Mouse (Mus musculus) midbrain, embryonic 12.5 days (tissue): ENCODE measurements around the gene Stk38. TPM values are rescaled to one million over a fixed set of nuclear protein-coding genes. Genes with fewer than 3 reads are reported as not detected.

Experiments
- ATAC-seq: fragments of 200-750 bp; cut with Nextera tagmentation; 2 replicates; pipeline ENCODE4 v1.8.0; 2017; ENCODE audit warnings: low read depth, moderate TSS enrichment, moderate library complexity; ENCODE audit not compliant: low FRiP score
- H3K27ac ChIP-seq: fragments of 300-500 bp; sonication (generic); replicated peaks from 2 replicates; pipeline ENCODE4 v1.5.1; 2016; ENCODE audit warnings: mild to moderate bottlenecking
- H3K27me3 ChIP-seq: fragments of 300-500 bp; sonication (generic); 2 replicates; pipeline ENCODE4 v1.6.1; 2016; ENCODE audit warnings: mild to moderate bottlenecking
- H3K36me3 ChIP-seq: fragments of 300-500 bp; sonication (generic); 2 replicates; pipeline ENCODE4 v1.6.1; 2016
- H3K4me1 ChIP-seq: fragments of 300-500 bp; sonication (generic); 2 replicates; pipeline ENCODE4 v1.6.1; 2016
- H3K4me2 ChIP-seq: fragments of 300-500 bp; sonication (generic); replicated peaks from 2 replicates; pipeline ENCODE4 v1.6.1; 2016; ENCODE audit warnings: mild to moderate bottlenecking, moderate library complexity
- H3K4me3 ChIP-seq: fragments of 300-500 bp; sonication (generic); 2 replicates; pipeline ENCODE4 v1.5.1; 2016; ENCODE audit warnings: mild to moderate bottlenecking
- H3K9ac ChIP-seq: fragments of 300-500 bp; sonication (generic); replicated peaks from 2 replicates; pipeline ENCODE4 v1.6.1; 2016; ENCODE audit warnings: mild to moderate bottlenecking, moderate library complexity
- H3K9me3 ChIP-seq: fragments of 300-500 bp; sonication (generic); 2 replicates; pipeline ENCODE4 v1.6.1; 2016; ENCODE audit warnings: mild to moderate bottlenecking
- WGBS: fragments of 180-500 bp; shearing (Covaris S2); methylation state at CpG from one replicate; pipeline ENCODE4 v1.1.7; 2016; 5-methylcytosine and 5-hydroxymethylcytosine counted together
- polyA plus RNA-seq: library from polyadenylated mRNA; unstranded; fragments of >200 nt; fragmentation: Nextera tagmentation; extraction: Ambion mirVana; gene quantifications from 2 replicates; pipeline ENCODE4 v1.2.1, GENCODE M21; 2016

Gene Stk38
- polyA plus RNA-seq = 150 and 151 TPM in 2 replicates

DNA sequence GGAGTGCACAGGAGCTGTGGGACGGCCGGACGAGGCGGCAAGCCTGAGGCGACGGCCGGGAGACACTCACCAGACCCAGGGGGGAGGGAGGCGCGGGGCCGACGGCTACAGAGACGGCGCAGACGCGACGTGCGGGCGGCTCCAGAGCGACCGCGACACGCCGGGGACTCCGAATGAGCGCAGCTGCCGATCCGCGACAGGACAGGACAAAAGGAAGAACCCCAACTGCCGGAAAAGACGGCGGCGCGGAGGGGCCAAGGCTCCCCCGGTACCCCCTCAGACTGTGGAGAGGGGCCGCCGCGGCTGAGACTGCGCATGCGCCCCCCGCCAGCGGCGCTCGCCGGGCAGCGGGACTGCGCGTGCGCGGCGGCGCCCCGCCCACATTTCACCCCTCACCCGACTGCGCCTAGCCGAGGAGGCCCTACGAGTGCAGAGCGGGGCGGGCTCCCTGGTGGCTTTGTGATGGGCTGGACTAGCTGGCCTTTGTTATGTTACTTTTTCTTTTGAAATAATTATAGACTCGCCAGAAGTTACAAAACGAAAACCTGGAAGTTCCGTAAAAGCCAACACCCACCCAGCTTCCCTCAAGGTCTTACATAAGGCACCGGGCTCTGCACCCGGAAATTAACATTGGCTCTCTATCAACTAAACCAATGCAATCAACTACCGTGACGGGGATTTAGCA is at the start of gene Stk38:
TSS of gene Stk38 (minus strand) at position 355 of the 685 bp plus-strand sequence.
- Histone ChIP-seq H3K4me1 (peaks cover 24% of the 10 kb centered on the region), H3K4me2 (peak within 1 kb of the TSS; percentile 74), H3K27ac (peak within 1 kb of the TSS; percentile 94), H3K36me3 (no peaks in the 10 kb centered on the region), H3K9me3 (no peaks in the 10 kb centered on the region), H3K27me3 (no peaks in the 10 kb centered on the region), H3K9ac (peak within 1 kb of the TSS; percentile 96), H3K4me3 (peak within 1 kb of the TSS; percentile 85)
- peak; percentile 95 for ATAC-seq
- under 1% methylated on average over 62 of the region's 65 CpGs for WGBS

DNA sequence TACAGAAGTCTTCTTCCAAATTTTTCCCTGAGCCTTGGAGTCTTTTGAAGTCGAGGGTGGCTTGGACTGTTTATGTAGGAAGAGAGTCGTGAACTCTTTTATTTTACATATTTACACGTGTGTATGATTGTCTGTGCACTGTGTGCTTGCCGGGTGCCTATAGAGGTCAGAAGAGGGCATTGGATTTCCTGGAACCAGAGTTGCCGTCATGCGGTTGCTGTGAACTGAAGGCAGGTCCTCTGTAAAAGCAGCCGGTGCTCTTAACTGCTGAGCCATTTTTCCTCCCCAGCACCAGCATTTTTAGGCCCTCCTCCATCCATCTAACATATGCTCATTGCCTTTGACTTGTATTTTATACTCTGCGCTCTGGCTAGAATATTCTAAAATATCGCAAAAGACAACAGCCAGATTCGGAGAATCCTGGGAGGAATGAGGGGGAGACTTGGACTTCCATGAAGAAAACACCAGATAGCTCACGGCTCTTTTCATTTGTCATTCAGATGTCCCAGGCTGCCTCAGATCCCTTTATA is 49.6 kb upstream of the Stk38 start:
- peaks cover 16% of the 10 kb centered on the region for H3K4me1 ChIP-seq
- no peaks in the 10 kb centered on the region for H3K36me3 ChIP-seq
- H3K27me3 ChIP-seq = no peaks in the 10 kb centered on the region
- WGBS = 85% methylated on average over 11 of the region's 11 CpGs
- no peak overlapping the region for H3K4me3 ChIP-seq
- no peak overlapping the region for H3K4me2 ChIP-seq
- no peaks in the 10 kb centered on the region for H3K9me3 ChIP-seq
- ATAC-seq = no peak
- H3K27ac ChIP-seq = peak overlapping the region; percentile 10; the same call in 1 of the 2 replicates
- no peak overlapping the region for H3K9ac ChIP-seq

DNA sequence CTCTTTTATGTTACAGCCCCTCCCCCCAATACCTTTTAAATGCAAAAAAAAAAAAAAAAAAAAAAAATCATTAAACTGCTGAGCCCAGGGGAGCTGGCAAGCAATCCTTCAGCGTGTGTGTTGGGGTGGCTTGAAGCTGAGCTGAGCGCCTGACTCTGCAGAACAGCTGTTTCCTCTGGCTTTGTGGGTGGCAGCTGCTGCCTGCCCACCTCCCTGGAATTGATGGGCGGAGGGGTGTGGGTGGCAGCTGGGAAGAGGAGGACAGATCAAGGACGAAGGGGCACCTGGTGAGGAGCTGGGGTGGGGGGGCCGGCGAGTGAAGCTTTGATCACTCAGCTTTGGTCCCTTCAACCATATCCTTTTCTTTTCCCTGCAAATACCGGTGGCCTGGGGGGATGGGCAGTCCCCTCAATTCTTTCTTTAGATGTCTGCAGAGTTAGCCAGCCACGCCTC is 48.9 kb upstream of the Stk38 start:
- no peak overlapping the region; the same call in 1 of the 2 replicates for H3K9ac ChIP-seq
- peak overlapping the region; percentile 10; the same call in 1 of the 2 replicates for H3K27ac ChIP-seq
- H3K9me3 ChIP-seq = no peaks in the 10 kb centered on the region
- ATAC-seq = no peak; the same call in 1 of the 2 replicates
- H3K4me2 ChIP-seq = peak overlapping the region; percentile 29
- 4% methylated on average over 8 of the region's 8 CpGs for WGBS
- peaks cover 12% of the 10 kb centered on the region for H3K4me1 ChIP-seq
- H3K4me3 ChIP-seq = no peak overlapping the region
- no peaks in the 10 kb centered on the region for H3K36me3 ChIP-seq
- H3K27me3 ChIP-seq = no peaks in the 10 kb centered on the region

DNA sequence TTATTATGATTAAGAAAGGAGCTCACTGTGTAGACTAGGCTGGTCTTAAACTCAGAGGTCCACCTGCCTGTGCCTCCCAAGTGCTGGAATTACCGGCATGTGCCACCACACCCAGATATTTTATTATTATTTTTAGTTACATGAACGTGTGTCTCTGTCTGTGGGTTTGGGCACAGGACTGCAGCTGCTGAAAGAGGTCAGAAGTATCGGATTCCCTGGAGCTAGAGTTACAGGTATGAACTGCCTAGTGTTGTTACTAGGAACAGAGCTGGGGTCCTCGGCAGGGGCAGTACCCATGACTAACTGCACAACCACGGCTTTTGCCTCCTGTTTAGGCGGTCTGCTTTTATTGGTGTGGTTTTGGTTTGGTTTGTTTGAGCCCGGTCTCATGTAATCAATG is 48.4 kb upstream of the Stk38 start:
- ATAC-seq = no peak
- 37% methylated on average over 7 of the region's 7 CpGs for WGBS
- no peaks in the 10 kb centered on the region for H3K9me3 ChIP-seq
- H3K4me2 ChIP-seq = no peak overlapping the region
- no peak overlapping the region for H3K4me3 ChIP-seq
- H3K27ac ChIP-seq = no peak overlapping the region
- H3K4me1 ChIP-seq = peaks cover 12% of the 10 kb centered on the region
- H3K9ac ChIP-seq = no peak overlapping the region
- H3K36me3 ChIP-seq = no peaks in the 10 kb centered on the region
- H3K27me3 ChIP-seq = no peaks in the 10 kb centered on the region

DNA sequence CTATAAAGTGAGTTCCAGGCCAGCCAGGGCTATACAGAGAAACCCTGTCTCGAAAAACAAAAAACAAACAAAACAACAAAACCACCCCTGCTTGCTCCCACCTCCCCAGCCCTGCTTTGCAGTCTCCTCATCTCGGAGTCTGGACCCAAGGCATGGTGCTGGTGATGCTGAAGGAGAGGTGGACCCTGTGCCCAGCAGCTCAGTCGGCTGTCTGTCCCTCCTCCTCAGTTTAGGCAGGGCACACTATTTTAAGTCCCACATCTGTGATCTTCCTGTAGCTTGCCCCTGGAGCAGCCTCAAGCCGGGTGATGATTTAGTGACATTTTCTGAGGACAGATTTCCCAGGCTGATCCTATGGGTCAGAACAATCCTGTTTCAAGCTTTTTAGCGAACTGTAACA is 47.8 kb upstream of the Stk38 start:
- Histone ChIP-seq H3K27me3 (no peaks in the 10 kb centered on the region), H3K4me3 (no peak overlapping the region), H3K9ac (no peak overlapping the region), H3K4me1 (peaks cover 12% of the 10 kb centered on the region), H3K9me3 (no peaks in the 10 kb centered on the region), H3K4me2 (no peak overlapping the region), H3K36me3 (no peaks in the 10 kb centered on the region), H3K27ac (no peak overlapping the region)
- no peak for ATAC-seq
- WGBS = 76% methylated on average over 5 of the region's 5 CpGs

DNA sequence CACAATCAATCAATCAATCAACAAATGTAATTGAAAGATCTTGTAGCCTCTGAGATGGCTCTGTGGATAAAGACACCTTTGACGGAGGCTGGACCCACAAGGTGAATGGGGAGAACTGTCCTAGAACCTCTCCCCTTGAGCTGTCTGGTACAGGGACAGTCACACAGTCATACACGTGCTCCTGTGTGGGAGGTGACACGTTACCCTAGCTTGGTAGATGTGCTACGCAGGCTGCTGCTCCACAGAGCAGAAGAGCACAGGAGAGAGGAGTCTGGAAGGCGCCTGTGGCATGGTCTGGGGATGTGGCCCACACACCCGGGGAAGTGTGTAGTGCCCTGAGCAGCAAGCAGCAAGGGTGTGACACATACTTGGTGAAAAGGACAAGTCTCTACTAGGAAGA is 46.6 kb upstream of the Stk38 start:
- no peak overlapping the region for H3K9ac ChIP-seq
- WGBS = 88% methylated on average over 6 of the region's 6 CpGs
- H3K27me3 ChIP-seq = no peaks in the 10 kb centered on the region
- peaks cover 12% of the 10 kb centered on the region for H3K4me1 ChIP-seq
- no peak overlapping the region for H3K4me2 ChIP-seq
- no peak overlapping the region for H3K4me3 ChIP-seq
- H3K9me3 ChIP-seq = no peaks in the 10 kb centered on the region
- no peak overlapping the region for H3K27ac ChIP-seq
- H3K36me3 ChIP-seq = no peaks in the 10 kb centered on the region
- ATAC-seq = no peak

DNA sequence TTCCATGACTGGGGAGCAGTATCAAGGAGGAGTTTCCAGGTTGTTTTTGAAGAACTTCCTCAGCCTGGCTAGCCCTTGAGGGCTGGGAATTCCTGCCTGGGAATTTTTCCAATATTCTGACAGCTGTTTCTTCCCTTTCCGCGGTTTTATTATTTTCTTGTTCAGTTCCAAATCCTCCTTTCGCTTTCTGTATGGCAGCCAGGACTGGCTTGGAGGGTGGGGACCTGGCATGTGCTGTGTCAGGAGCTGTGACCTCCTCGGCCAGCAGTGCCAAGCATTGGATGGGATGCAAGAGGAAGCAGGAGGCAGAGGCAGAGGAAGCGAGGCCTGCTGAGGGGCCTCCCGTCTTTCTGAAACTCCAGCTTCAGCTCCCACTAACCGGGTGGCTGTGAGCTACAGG is 46.0 kb upstream of the Stk38 start:
- no peak for ATAC-seq
- H3K27me3 ChIP-seq = no peaks in the 10 kb centered on the region
- 78% methylated on average over 7 of the region's 7 CpGs for WGBS
- H3K27ac ChIP-seq = no peak overlapping the region
- no peak overlapping the region for H3K4me3 ChIP-seq
- H3K4me1 ChIP-seq = peaks cover 14% of the 10 kb centered on the region
- H3K36me3 ChIP-seq = no peaks in the 10 kb centered on the region
- H3K4me2 ChIP-seq = no peak overlapping the region
- no peak overlapping the region for H3K9ac ChIP-seq
- H3K9me3 ChIP-seq = no peaks in the 10 kb centered on the region

DNA sequence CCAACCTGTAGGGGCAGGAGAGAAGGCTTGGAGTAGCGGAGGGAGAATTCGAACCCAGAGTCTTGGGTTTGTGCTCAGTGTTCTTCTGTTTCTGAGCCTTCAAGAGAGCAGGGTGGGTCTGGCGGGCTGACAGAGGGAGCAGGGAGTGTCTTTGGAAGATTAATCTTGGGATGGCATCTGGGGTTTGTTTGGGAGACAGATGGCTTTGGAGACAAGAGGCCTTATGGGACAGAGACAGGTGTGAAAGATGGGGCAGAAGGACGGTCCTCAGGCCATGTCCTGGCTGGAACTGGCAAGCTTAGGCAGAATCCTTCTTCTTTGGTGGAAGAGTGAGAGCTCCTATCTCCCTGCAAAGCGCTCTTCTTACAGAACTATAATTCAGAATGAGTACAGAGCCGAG is 45.3 kb upstream of the Stk38 start:
- no peak overlapping the region for H3K4me2 ChIP-seq
- H3K9me3 ChIP-seq = no peaks in the 10 kb centered on the region
- no peak overlapping the region for H3K27ac ChIP-seq
- ATAC-seq = no peak
- no peak overlapping the region for H3K9ac ChIP-seq
- 95% methylated on average over 6 of the region's 6 CpGs for WGBS
- peaks cover 2% of the 10 kb centered on the region; the same call in 1 of the 2 replicates for H3K36me3 ChIP-seq
- H3K4me3 ChIP-seq = no peak overlapping the region
- no peaks in the 10 kb centered on the region for H3K27me3 ChIP-seq
- peaks cover 15% of the 10 kb centered on the region for H3K4me1 ChIP-seq

DNA sequence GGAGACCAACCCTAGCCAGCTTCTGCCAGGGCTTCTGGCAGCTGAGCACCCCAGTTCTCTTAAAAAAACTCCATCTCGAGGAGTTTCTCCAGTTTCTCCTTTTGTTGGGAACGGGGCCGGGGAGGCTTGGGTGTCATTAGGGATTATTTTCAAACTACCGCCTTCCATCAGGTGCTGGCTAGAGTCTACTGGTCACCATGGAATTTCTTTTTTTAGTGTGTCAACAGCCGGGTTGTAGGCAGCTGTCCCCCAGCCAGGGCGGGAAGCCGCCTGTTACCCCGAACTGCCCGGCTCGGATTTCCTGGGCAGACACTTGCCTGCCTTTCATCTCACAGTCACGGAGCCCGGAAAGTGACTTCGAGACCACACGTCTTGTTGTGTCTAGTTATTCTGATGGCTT is 43.0 kb upstream of the Stk38 start:
- WGBS = 67% methylated on average over 14 of the region's 14 CpGs
- ATAC-seq = no peak
- Histone ChIP-seq H3K36me3 (peaks cover 21% of the 10 kb centered on the region), H3K4me1 (0 out of 2 replicates have a peak, but pooled peaks cover 3% of the 10 kb centered on the region), H3K4me3 (no peak overlapping the region), H3K9me3 (no peaks in the 10 kb centered on the region), H3K9ac (no peak overlapping the region), H3K4me2 (no peak overlapping the region), H3K27ac (no peak overlapping the region), H3K27me3 (no peaks in the 10 kb centered on the region)

DNA sequence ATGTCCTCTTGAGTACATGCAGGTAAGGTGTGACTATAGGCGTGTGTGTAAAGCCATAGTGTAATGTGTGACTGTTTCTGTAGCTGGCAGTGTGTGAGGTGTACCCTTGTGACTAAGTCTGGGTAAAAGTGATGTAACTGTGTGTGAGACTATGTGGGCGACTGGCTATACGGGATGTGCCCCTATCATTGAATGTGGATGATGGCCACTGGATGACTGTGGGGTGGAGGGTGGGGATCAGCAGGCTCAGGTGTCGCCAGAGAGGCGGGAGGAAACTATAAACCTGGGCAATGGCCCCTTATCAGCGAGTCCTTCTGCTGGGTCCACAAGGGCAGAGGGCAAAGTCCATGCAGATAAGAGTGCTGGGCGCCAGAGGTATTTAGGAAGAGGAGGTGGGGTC is 42.1 kb upstream of the Stk38 start:
- no peak overlapping the region for H3K4me3 ChIP-seq
- no peaks in the 10 kb centered on the region for H3K27me3 ChIP-seq
- ATAC-seq = no peak
- no peak overlapping the region for H3K9ac ChIP-seq
- H3K36me3 ChIP-seq = peaks cover 30% of the 10 kb centered on the region
- H3K4me2 ChIP-seq = no peak overlapping the region
- 85% methylated on average over 7 of the region's 7 CpGs for WGBS
- H3K9me3 ChIP-seq = no peaks in the 10 kb centered on the region
- no peak overlapping the region for H3K27ac ChIP-seq
- 0 out of 2 replicates have a peak, but pooled peaks cover 3% of the 10 kb centered on the region for H3K4me1 ChIP-seq

DNA sequence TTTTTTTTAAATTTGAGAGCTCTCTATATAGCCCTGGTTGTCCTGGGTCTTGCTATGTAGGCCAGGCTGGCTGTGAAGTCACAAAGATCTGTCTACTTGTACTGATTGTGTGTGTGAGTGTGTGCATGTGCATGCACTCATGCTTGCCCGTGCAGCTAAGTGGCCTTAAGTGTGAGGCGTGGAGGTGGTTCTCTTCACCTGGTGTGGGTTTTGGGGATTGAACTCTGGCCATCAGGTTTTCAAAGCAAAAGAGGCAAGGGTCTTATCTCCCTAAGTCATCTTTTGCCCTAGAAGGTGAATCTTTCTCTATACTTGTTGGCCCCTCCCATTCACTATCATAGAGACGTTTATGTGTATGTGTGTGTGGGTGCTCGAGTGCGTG is 41.7 kb upstream of the Stk38 start:
- Histone ChIP-seq H3K9ac (no peak overlapping the region), H3K27ac (no peak overlapping the region), H3K4me3 (no peak overlapping the region), H3K4me2 (no peak overlapping the region), H3K9me3 (no peaks in the 10 kb centered on the region), H3K27me3 (no peaks in the 10 kb centered on the region), H3K4me1 (0 out of 2 replicates have a peak, but pooled peaks cover 3% of the 10 kb centered on the region), H3K36me3 (peaks cover 34% of the 10 kb centered on the region)
- ATAC-seq = no peak
- WGBS = 81% methylated on average over 5 of the region's 5 CpGs

DNA sequence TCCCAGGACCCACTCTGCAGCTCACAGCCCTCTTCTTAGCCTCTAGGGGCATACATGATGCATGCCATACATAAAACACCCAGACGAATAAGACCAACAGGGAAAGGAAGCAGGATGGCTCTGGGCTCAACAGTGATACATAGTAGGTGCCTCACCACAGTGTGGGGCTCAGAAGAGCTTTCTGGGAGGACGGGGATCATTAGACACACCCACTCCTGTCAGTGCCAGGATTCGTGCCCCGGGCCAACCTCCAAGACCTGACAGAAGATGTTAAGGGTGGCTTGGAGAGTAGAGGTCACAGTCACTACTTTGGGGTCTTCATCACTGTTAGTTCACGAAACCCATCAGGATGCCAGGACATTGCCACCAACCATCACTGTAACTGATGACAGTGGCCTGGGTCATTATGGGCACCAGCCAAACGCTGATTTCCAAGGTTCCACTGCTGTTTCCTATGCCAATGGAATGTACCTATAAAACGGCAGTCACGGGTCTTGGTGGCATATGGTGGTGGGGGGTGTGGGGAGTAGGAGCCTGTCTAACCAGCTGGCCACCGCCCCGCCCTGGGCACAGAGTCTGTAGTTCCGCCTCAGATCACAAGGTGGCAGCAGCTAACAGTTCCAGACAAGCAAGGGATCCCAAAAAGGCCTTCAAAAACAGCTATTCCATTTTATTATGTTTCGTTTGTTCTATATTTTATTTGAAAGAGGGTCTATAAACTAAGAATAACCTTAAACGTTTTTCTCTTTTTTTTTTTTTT is 41.1 kb upstream of the Stk38 start:
- H3K36me3 ChIP-seq = peaks cover 40% of the 10 kb centered on the region
- H3K4me3 ChIP-seq = no peak overlapping the region
- ATAC-seq = peak; percentile 38; the same call in 1 of the 2 replicates
- no peak overlapping the region for H3K9ac ChIP-seq
- no peak overlapping the region for H3K4me2 ChIP-seq
- no peaks in the 10 kb centered on the region for H3K27me3 ChIP-seq
- no peak overlapping the region for H3K27ac ChIP-seq
- WGBS = 27% methylated on average over 13 of the region's 13 CpGs
- no peaks in the 10 kb centered on the region for H3K9me3 ChIP-seq
- 0 out of 2 replicates have a peak, but pooled peaks cover 3% of the 10 kb centered on the region for H3K4me1 ChIP-seq
